Mouse (Mus musculus): ENCODE measurements around the gene Ajap1. TPM values are rescaled to one million over a fixed set of nuclear protein-coding genes. Genes with fewer than 3 reads are reported as not detected.

The Ajap1 gene
- total RNA-seq, 2 experiments from 2014 or later: 0.11 to 0.17 TPM

GRCm38 (mm10) chr4:153458821-153459220 lies 23.8 kb downstream of the Ajap1 start:
- intact Hi-C loops (cut with DNase I): no loop called here
- DNase-seq: no peak

DNA sequence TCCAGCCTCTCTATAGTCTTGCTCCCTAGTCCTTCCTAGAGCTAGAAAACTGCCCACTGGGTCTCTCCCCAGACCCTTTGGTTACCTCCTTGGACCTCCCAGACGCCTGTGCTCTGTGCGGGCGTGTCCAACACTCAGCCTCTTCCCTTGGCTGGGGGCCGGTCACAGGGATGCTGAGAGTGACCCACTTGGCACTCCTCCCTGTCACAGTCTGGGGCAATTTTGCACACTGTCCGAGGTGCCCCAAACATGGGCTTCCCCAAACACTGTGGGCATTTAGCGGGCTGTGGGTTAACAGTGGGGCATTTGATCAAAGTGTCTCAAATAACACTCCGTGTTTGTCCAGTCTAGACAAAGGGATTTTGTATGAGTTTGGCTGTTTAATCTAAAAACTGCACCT lies 29.1 kb downstream of the Ajap1 start:
- intact Hi-C loops (cut with DNase I): no loop called here
- no peak for DNase-seq

DNA sequence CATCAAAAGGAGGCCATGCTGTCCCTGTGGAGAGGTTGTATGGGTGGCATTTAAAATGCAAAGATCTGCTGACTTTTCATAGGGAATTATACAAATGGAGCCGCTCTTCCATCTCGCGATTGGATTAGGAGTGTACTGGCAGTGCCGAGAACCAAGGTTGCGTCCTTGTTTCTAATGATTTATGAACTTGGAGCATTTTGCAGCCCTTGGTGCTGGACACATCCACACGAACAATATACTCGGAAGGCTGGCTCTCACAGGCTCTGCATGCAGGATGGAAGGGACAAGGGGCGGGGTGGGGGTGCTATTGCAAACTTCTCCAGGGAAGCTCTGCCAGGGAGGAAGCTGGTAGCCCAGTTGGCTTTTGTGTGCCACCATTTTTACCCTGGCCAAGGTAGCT lies 31.1 kb downstream of the Ajap1 start:
- intact Hi-C loops (cut with DNase I): no loop called here
- no peak for DNase-seq

- no peak for DNase-seq
- intact Hi-C loops (cut with DNase I): no loop called here
Observed at GRCm38 (mm10) chr4:153442522-153442921, 40.1 kb downstream of the Ajap1 start.

- DNase-seq: no peak
- intact Hi-C loops (cut with DNase I): no loop called here
Observed at GRCm38 (mm10) chr4:153439868-153440267, 42.7 kb downstream of the Ajap1 start.

DNA sequence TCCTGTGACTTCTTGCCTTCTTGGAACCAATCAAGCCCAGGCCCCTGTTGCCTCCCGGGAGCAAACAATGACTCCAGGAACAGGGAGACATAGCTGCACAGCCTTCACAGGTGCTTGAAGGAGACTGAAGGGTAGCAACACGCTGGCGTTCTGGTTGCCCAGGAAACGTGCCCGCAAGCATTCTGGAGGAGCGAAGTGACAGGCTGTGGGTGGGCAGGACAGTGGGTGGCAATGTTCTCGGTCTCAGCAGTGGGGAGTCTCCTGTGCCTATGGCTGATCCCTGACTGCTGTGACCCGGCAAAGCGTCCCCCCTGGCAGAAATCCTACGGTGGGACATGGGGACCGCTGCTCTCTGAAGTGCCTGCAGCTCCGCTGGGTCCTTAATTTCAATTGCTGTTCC lies 43.6 kb downstream of the Ajap1 start:
- intact Hi-C loops (cut with DNase I): no loop called here
- no peak for DNase-seq

- intact Hi-C loops (cut with DNase I): no loop called here
- DNase-seq: no peak
Observed at GRCm38 (mm10) chr4:153437196-153437595, 45.4 kb downstream of the Ajap1 start.

GRCm38 (mm10) chr4:153435917-153436316 lies 46.7 kb downstream of the Ajap1 start:
- intact Hi-C loops (cut with DNase I): no loop called here
- DNase-seq: no peak

- intact Hi-C loops (cut with DNase I): no loop called here
- no peak for DNase-seq
Observed at GRCm38 (mm10) chr4:153429971-153430370, 52.6 kb downstream of the Ajap1 start.

GRCm38 (mm10) chr4:153425961-153426656 lies 56.5 kb downstream of the Ajap1 start:
- intact Hi-C loops (cut with DNase I): no loop called here
- no peak for DNase-seq

DNA sequence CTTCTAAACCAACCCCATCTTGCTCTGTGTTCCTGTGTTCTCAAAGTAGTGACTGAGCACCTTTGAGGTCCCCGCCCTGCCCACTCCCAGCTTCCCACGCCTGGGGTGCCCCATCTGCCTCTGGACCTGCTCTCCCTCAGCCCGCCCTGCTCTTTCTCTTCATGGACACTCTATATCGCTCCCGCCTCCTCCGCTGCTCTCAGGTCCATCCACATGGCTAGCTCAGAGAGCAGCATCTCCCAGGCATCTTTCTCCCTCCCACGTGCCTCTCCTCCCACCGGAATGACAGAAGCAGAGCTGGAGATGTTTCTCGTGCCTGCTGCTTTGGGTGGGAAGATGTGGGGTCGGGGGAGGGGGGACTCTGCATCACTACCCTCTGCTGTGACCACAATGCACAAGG lies 58.3 kb downstream of the Ajap1 start:
- intact Hi-C loops (cut with DNase I): no loop called here
- DNase-seq: no peak

DNA sequence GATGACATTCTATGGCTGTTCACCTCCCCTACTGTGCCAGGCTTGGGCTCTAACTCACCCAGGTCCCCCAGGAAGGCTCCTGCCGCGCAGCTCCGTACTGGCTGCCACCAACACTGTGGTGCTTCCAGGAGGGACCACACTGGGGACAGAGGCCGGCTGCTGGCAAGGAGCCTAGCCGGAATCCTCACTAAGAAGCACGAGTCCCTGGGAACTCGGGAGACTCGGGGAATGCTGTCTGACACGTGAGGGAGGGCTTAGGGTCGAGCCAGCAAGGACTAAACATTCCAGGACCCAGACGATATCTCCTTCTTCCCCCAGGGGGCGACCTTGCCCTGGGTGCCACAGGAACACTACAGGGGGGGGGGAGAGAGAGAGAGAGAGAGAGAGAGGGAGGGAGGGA lies 64.7 kb downstream of the Ajap1 start:
- DNase-seq: peak in 1 of 2 experiments; percentile 9
- intact Hi-C loops (cut with DNase I): no loop called here

GRCm38 (mm10) chr4:153417164-153417896 lies 65.3 kb downstream of the Ajap1 start:
- DNase-seq: no peak
- intact Hi-C loops (cut with DNase I): no loop called here

- DNase-seq: no peak
- intact Hi-C loops (cut with DNase I): no loop called here
Observed at GRCm38 (mm10) chr4:153416111-153416510, 66.5 kb downstream of the Ajap1 start.

DNA sequence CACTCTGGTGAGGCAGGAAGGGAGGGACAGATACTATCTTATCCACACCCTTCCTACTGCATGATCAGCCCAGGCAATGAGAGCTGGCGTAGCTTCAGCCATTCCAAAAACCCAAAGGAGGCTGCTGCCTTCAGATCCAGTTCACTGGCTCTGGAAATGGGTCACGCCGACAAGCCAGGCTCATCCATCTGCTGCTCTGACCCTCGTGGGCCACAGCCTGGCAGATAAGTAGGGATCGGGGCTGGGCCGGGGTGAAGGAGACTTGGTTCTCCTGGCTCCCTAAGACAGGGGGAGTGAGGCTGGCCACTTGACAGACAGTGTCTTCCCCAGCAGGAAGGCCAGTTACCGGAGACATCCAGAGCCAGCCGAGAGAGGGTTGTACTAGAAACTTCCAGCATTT lies 84.2 kb downstream of the Ajap1 start:
- DNase-seq: no peak
- intact Hi-C loops (cut with DNase I): no loop called here

- intact Hi-C loops (cut with DNase I): no loop called here
- no peak for DNase-seq
Observed at GRCm38 (mm10) chr4:153387478-153387877, 95.1 kb downstream of the Ajap1 start.

DNA sequence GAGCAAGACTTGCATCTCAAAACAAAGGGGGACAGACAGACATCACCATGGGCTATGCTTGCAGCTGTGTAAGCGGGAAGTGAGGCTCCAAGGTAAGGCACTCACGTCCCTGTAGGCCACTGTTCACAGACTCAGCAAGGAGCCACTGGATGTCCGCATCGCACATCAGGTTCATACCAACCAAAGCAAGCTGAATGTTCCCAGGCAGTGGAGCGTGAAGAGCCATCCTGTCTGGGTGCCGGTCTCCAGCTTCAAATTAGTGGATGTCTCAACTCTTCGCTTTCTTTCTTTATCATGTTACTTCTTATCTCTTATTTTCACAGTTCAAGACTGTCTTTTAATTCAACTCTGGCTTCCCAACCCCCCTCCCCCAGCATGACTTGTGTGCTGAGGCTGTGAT lies 101.2 kb downstream of the Ajap1 start:
- intact Hi-C loops (cut with DNase I): no loop called here
- DNase-seq: no peak

DNA sequence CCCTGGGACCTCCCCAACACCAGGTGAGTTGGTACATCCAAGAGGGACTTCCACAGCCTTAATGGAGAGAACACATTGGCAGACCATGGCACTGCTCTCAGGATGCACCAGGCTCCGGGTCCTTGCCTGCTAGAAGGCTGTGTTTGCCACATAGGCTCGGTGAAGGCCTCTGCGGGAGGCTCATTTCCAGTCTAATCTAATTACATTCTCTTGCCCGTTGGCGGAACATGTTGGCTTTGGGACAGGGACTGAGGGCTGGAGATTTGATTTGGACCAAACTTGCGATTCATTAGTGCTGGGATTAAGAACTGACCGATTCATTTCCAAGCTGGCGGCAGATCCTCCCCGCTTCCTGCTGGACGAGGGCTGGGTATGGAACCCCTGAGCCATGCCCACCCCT lies 101.7 kb downstream of the Ajap1 start:
- DNase-seq: no peak
- intact Hi-C loops (cut with DNase I): no loop called here

DNA sequence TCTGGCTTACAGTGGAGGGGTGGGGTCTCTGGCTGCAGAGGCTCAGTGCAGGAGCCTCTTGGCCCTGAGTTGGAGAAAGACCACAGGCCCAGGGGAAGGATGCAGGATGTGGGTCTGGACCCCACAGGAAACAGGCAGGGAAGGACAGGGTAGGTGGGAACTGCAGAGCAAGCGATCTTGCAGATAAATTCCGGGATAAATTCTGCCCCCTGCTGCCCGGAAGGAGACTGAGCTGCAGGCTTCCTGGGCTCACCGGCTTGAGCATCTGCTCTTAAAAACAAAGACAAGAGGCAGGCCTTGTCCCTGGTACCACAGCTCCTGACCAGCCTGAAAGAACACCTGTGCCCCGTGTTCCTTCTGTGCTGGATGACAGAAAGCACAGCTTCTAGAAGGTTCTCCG lies 104.6 kb downstream of the Ajap1 start:
- peak; percentile 1 to 3 for DNase-seq
- intact Hi-C loops (cut with DNase I): no loop called here

- DNase-seq: no peak
- intact Hi-C loops (cut with DNase I): no loop called here
Observed at GRCm38 (mm10) chr4:153374233-153374632, 108.4 kb downstream of the Ajap1 start.

DNA sequence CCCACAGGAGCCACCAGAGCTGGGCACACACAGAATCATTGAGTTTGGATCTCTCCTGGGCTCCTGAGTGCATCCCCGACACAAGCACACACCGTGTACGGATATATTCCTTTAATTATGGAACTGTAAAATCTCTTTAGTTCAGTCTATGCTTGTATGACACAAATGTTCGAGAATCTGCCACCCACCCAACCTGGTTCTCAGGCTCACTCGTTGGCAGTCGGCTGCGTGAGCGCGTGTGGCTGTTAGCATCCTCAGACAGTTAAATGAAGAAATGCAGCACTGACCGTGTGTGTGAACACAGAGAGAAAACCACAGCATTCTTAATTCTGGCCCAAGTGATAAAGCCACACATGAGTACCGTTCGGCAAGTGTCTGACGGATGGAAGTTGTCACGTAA lies 109.5 kb downstream of the Ajap1 start:
- no peak for DNase-seq
- intact Hi-C loops (cut with DNase I): no loop called here

DNA sequence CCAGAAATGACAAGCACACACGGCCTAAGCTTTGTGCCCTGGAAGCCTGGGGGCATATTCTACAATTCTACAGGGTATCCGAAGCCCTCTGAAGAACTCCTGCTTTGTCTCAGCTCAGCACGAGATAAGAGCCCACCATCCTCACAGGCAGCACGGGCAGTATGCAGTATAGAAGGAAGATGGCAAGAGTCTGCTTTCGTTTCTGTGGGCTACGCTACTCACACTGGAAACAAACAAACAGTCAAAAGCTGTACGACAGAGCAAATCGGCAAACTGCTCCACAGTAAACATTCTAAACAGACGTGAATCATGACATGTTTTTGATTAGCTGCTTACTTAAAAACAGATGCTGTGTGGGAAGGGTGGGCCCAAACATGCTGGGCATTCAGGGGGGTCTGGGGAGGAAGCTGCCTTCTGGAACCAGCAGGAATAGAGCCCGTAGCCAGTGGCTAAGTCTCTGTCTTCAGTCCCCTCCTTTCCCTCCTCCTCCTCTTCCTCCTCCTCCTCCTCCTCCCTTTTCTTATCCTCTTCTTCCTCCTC lies 113.9 kb downstream of the Ajap1 start:
- intact Hi-C loops (cut with DNase I): no loop called here
- no peak for DNase-seq
